Mouse (Mus musculus) kidney, embryonic 15.5 days (tissue): ENCODE measurements around the gene Creb5. TPM values are rescaled to one million over a fixed set of nuclear protein-coding genes. Genes with fewer than 3 reads are reported as not detected.

Experiments used
- ATAC-seq: fragments of 200-750 bp; cut with Nextera tagmentation; replicated peaks from 2 replicates; pipeline ENCODE4 v1.8.0; 2017; ENCODE audit warnings: moderate TSS enrichment; ENCODE audit not compliant: low FRiP score
- H3K27ac ChIP-seq: fragments of 300-500 bp; sonication (generic); 2 replicates; pipeline ENCODE4 v1.5.1; 2015; ENCODE audit warnings: mild to moderate bottlenecking, inconsistent platforms
- H3K27me3 ChIP-seq: fragments of 300-500 bp; sonication (generic); 2 replicates; pipeline ENCODE4 v1.6.1; 2015; ENCODE audit warnings: inconsistent platforms
- H3K36me3 ChIP-seq: fragments of 300-500 bp; sonication (generic); 2 replicates; pipeline ENCODE4 v1.6.1; 2015; ENCODE audit warnings: inconsistent platforms
- H3K4me1 ChIP-seq: fragments of 300-500 bp; sonication (generic); 2 replicates; pipeline ENCODE4 v1.6.1; 2015; ENCODE audit warnings: inconsistent platforms
- H3K4me2 ChIP-seq: fragments of 300-500 bp; sonication (generic); 2 replicates; pipeline ENCODE4 v1.6.1; 2015; ENCODE audit warnings: moderate library complexity, mild to moderate bottlenecking, inconsistent platforms
- H3K4me3 ChIP-seq: fragments of 300-500 bp; sonication (generic); replicated peaks from 2 replicates; pipeline ENCODE4 v1.5.1; 2015; ENCODE audit warnings: mild to moderate bottlenecking, inconsistent platforms
- H3K9ac ChIP-seq: fragments of 300-500 bp; sonication (generic); 2 replicates; pipeline ENCODE4 v1.6.1; 2015; ENCODE audit warnings: mild to moderate bottlenecking, inconsistent platforms
- H3K9me3 ChIP-seq: fragments of 300-500 bp; sonication (generic); replicated peaks from 2 replicates; pipeline ENCODE4 v1.6.1; 2016; ENCODE audit warnings: inconsistent platforms
- WGBS: fragments of 180-500 bp; shearing (Covaris S2); methylation state at CpG from one replicate; pipeline ENCODE4 v1.1.7; 2015; ENCODE audit warnings: mixed read lengths; 5-methylcytosine and 5-hydroxymethylcytosine counted together
- polyA plus RNA-seq: library from polyadenylated mRNA; unstranded; fragments of >200 nt; fragmentation: Nextera tagmentation; extraction: Ambion mirVana; gene quantifications from 2 replicates; pipeline ENCODE4 v1.2.1, GENCODE M21; 2015

Gene Creb5
- polyA plus RNA-seq, 1 experiment from 2014 or later = 5.4 TPM

GRCm38 (mm10) chr6:53449437-53450173 is 162.5 kb downstream of the Creb5 start:
- H3K4me2 ChIP-seq = peak overlapping the region; percentile 42
- peaks cover 47% of the 10 kb centered on the region for H3K4me1 ChIP-seq
- H3K27me3 ChIP-seq = peaks cover 12% of the 10 kb centered on the region; the same call in 1 of the 2 replicates
- no peaks in the 10 kb centered on the region for H3K36me3 ChIP-seq
- H3K9ac ChIP-seq = no peak overlapping the region
- H3K27ac ChIP-seq = no peak overlapping the region
- ATAC-seq = peak; percentile 47; the same call in 1 of the 2 replicates
- WGBS = 35% methylated on average over 9 of the region's 9 CpGs
- H3K4me3 ChIP-seq = no peak overlapping the region
- no peaks in the 10 kb centered on the region for H3K9me3 ChIP-seq

- Histone ChIP-seq H3K4me2 (no peak overlapping the region), H3K36me3 (no peaks in the 10 kb centered on the region), H3K27me3 (peaks cover 12% of the 10 kb centered on the region; the same call in 1 of the 2 replicates), H3K9ac (no peak overlapping the region), H3K4me1 (peaks cover 47% of the 10 kb centered on the region), H3K27ac (no peak overlapping the region), H3K4me3 (no peak overlapping the region), H3K9me3 (no peaks in the 10 kb centered on the region)
- no peak for ATAC-seq
- 22% methylated on average over 3 of the region's 3 CpGs for WGBS
Measured at GRCm38 (mm10) chr6:53450494-53450893, 163.4 kb downstream of the Creb5 start.

GRCm38 (mm10) chr6:53452240-53452639 is 165.2 kb downstream of the Creb5 start:
- Histone ChIP-seq H3K4me1 (peaks cover 47% of the 10 kb centered on the region), H3K4me2 (no peak overlapping the region), H3K36me3 (no peaks in the 10 kb centered on the region), H3K4me3 (no peak overlapping the region), H3K9me3 (no peaks in the 10 kb centered on the region), H3K27me3 (peaks cover 12% of the 10 kb centered on the region; the same call in 1 of the 2 replicates), H3K9ac (no peak overlapping the region), H3K27ac (no peak overlapping the region)
- ATAC-seq = no peak
- 20% methylated on average over 6 of the region's 6 CpGs for WGBS

GRCm38 (mm10) chr6:53455442-53455841 is 168.4 kb downstream of the Creb5 start:
- no peak overlapping the region for H3K4me2 ChIP-seq
- H3K27ac ChIP-seq = no peak overlapping the region
- peaks cover 10% of the 10 kb centered on the region; the same call in 1 of the 2 replicates for H3K27me3 ChIP-seq
- H3K36me3 ChIP-seq = no peaks in the 10 kb centered on the region
- H3K4me1 ChIP-seq = peaks cover 27% of the 10 kb centered on the region
- no peak overlapping the region for H3K9ac ChIP-seq
- no peaks in the 10 kb centered on the region for H3K9me3 ChIP-seq
- no peak overlapping the region for H3K4me3 ChIP-seq
- no peak for ATAC-seq
- 78% methylated on average over 4 of the region's 4 CpGs for WGBS

- no peak for ATAC-seq
- Histone ChIP-seq H3K4me1 (peaks cover 20% of the 10 kb centered on the region), H3K4me2 (no peak overlapping the region), H3K4me3 (no peak overlapping the region), H3K36me3 (no peaks in the 10 kb centered on the region), H3K9me3 (no peaks in the 10 kb centered on the region), H3K9ac (no peak overlapping the region), H3K27ac (no peak overlapping the region), H3K27me3 (peaks cover 4% of the 10 kb centered on the region; the same call in 1 of the 2 replicates)
- 93% methylated on average over 5 of the region's 5 CpGs for WGBS
Measured at GRCm38 (mm10) chr6:53456111-53456510, 169.0 kb downstream of the Creb5 start.

GRCm38 (mm10) chr6:53459995-53460747 is 173.1 kb downstream of the Creb5 start:
- no peak overlapping the region for H3K9ac ChIP-seq
- no peaks in the 10 kb centered on the region for H3K9me3 ChIP-seq
- no peaks in the 10 kb centered on the region for H3K36me3 ChIP-seq
- no peak overlapping the region for H3K4me2 ChIP-seq
- no peak overlapping the region for H3K27ac ChIP-seq
- WGBS = 83% methylated on average over 6 of the region's 6 CpGs
- no peaks in the 10 kb centered on the region for H3K27me3 ChIP-seq
- no peak overlapping the region for H3K4me3 ChIP-seq
- no peaks in the 10 kb centered on the region for H3K4me1 ChIP-seq
- no peak for ATAC-seq

- no peak for ATAC-seq
- no peak overlapping the region for H3K27ac ChIP-seq
- 90% methylated on average over 6 of the region's 6 CpGs for WGBS
- no peaks in the 10 kb centered on the region for H3K27me3 ChIP-seq
- no peak overlapping the region for H3K4me3 ChIP-seq
- H3K4me2 ChIP-seq = no peak overlapping the region
- H3K36me3 ChIP-seq = no peaks in the 10 kb centered on the region
- H3K4me1 ChIP-seq = no peaks in the 10 kb centered on the region
- no peak overlapping the region for H3K9ac ChIP-seq
- H3K9me3 ChIP-seq = no peaks in the 10 kb centered on the region
Measured at GRCm38 (mm10) chr6:53461056-53461455, 174.0 kb downstream of the Creb5 start.

- H3K27ac ChIP-seq = no peak overlapping the region
- H3K9ac ChIP-seq = no peak overlapping the region
- WGBS = 77% methylated on average over 12 of the region's 12 CpGs
- no peak overlapping the region for H3K4me3 ChIP-seq
- H3K4me2 ChIP-seq = no peak overlapping the region
- H3K36me3 ChIP-seq = no peaks in the 10 kb centered on the region
- no peaks in the 10 kb centered on the region for H3K27me3 ChIP-seq
- no peaks in the 10 kb centered on the region for H3K9me3 ChIP-seq
- ATAC-seq = no peak
- H3K4me1 ChIP-seq = no peaks in the 10 kb centered on the region
Measured at GRCm38 (mm10) chr6:53461775-53462770, 175.0 kb downstream of the Creb5 start.

GRCm38 (mm10) chr6:53462802-53463201 is 175.7 kb downstream of the Creb5 start:
- no peaks in the 10 kb centered on the region for H3K9me3 ChIP-seq
- no peaks in the 10 kb centered on the region for H3K27me3 ChIP-seq
- H3K36me3 ChIP-seq = no peaks in the 10 kb centered on the region
- H3K4me1 ChIP-seq = no peaks in the 10 kb centered on the region
- H3K27ac ChIP-seq = no peak overlapping the region
- no peak overlapping the region for H3K4me2 ChIP-seq
- H3K9ac ChIP-seq = no peak overlapping the region
- no peak overlapping the region for H3K4me3 ChIP-seq
- 66% methylated on average over 7 of the region's 7 CpGs for WGBS
- ATAC-seq = no peak

- H3K9me3 ChIP-seq = no peaks in the 10 kb centered on the region
- no peak overlapping the region for H3K27ac ChIP-seq
- no peaks in the 10 kb centered on the region for H3K27me3 ChIP-seq
- WGBS = 55% methylated on average over 6 of the region's 6 CpGs
- no peak overlapping the region for H3K4me2 ChIP-seq
- no peaks in the 10 kb centered on the region for H3K36me3 ChIP-seq
- H3K9ac ChIP-seq = no peak overlapping the region
- no peaks in the 10 kb centered on the region for H3K4me1 ChIP-seq
- no peak overlapping the region for H3K4me3 ChIP-seq
- ATAC-seq = no peak
Measured at GRCm38 (mm10) chr6:53463261-53463813, 176.3 kb downstream of the Creb5 start.

- H3K27ac ChIP-seq = no peak overlapping the region
- no peak for ATAC-seq
- whole genome bisulfite sequencing = 31% methylated on average over 4 of the region's 4 CpGs
- no peaks in the 10 kb centered on the region for H3K27me3 ChIP-seq
- H3K9ac ChIP-seq = no peak overlapping the region
- no peak overlapping the region for H3K4me3 ChIP-seq
- no peaks in the 10 kb centered on the region for H3K36me3 ChIP-seq
- peaks cover 29% of the 10 kb centered on the region for H3K4me1 ChIP-seq
- no peak overlapping the region for H3K4me2 ChIP-seq
- H3K9me3 ChIP-seq = no peaks in the 10 kb centered on the region
Measured at GRCm38 (mm10) chr6:53469204-53469603, 182.1 kb downstream of the Creb5 start.
